Mouse (Mus musculus) lung, embryonic 14.5 days (tissue): ENCODE data around the gene Rpl10-ps3. TPM values are rescaled to one million over a fixed set of nuclear protein-coding genes. Genes with fewer than 3 reads are reported as not detected.

ENCODE experiments used
- ATAC-seq: fragments of 200-750 bp; cut with Nextera tagmentation; 2 replicates; pipeline ENCODE4 v1.8.0; 2017; ENCODE audit warnings: mild to moderate bottlenecking, moderate TSS enrichment, moderate library complexity; ENCODE audit not compliant: insufficient read depth
- DNase-seq: peaks from one replicate; pipeline ENCODE4 v3.0.0-alpha.2; 2015
- H3K27ac ChIP-seq: fragments of 300-500 bp; sonication (generic); 2 replicates; pipeline ENCODE4 v1.5.1; 2014; ENCODE audit warnings: low read depth, mild to moderate bottlenecking, moderate library complexity
- H3K27me3 ChIP-seq: fragments of 300-500 bp; sonication (generic); 2 replicates; pipeline ENCODE4 v1.6.1; 2014; ENCODE audit warnings: low read length, control low read depth; ENCODE audit not compliant: insufficient read depth
- H3K36me3 ChIP-seq: fragments of 300-500 bp; sonication (generic); 2 replicates; pipeline ENCODE4 v1.6.1; 2014; ENCODE audit warnings: control low read depth; ENCODE audit not compliant: insufficient read depth
- H3K4me1 ChIP-seq: fragments of 300-500 bp; sonication (generic); 2 replicates; pipeline ENCODE4 v1.6.1; 2014; ENCODE audit warnings: antibody characterized with exemption, control low read depth; ENCODE audit not compliant: insufficient read depth
- H3K4me2 ChIP-seq: fragments of 300-500 bp; sonication (generic); 2 replicates; pipeline ENCODE4 v1.6.1; 2014; ENCODE audit warnings: mild to moderate bottlenecking
- H3K4me3 ChIP-seq: fragments of 300-500 bp; sonication (generic); 2 replicates; pipeline ENCODE4 v1.5.1; 2014; ENCODE audit warnings: low read depth, low read length
- H3K9ac ChIP-seq: fragments of 300-500 bp; sonication (generic); 2 replicates; pipeline ENCODE4 v1.6.1; 2014
- H3K9me3 ChIP-seq: fragments of 300-500 bp; sonication (generic); 2 replicates; pipeline ENCODE4 v1.6.1; 2016; ENCODE audit warnings: low read depth, low read length, control low read depth
- CTCF ChIP-seq: IDR thresholded peaks from 2 replicates; pipeline ENCODE4 v1.5.1; 2016; ENCODE audit warnings: antibody characterized with exemption, low read depth
- WGBS: fragments of 180-500 bp; shearing (Covaris S2); extraction: QIAGEN DNeasy Blood & Tissue Kit; methylation state at CpG from one replicate; pipeline ENCODE4 v1.1.7; 2014; 5-methylcytosine and 5-hydroxymethylcytosine counted together
- polyA plus RNA-seq: library from polyadenylated mRNA; unstranded; fragments of >200 nt; fragmentation: Nextera tagmentation; extraction: Ambion mirVana; gene quantifications from 2 replicates; pipeline ENCODE4 v1.2.1, GENCODE M21; 2014

The Rpl10-ps3 gene
- polyA plus RNA-seq, 1 experiment from 2014 or later: 357 TPM

- no peak for ATAC-seq
- no peak overlapping the region for H3K4me3 ChIP-seq
- no peak overlapping the region for H3K9ac ChIP-seq
- no peak overlapping the region for H3K27ac ChIP-seq
- TF ChIP-seq CTCF: no peak
- no peaks in the 10 kb centered on the region for H3K4me1 ChIP-seq
- H3K9me3 ChIP-seq: no peaks in the 10 kb centered on the region
- no peak for DNase-seq
- H3K27me3 ChIP-seq: no peaks in the 10 kb centered on the region
- H3K4me2 ChIP-seq: no peak overlapping the region
- WGBS: 49% methylated on average over 3 of the region's 3 CpGs
- no peaks in the 10 kb centered on the region for H3K36me3 ChIP-seq
Measured at GRCm38 (mm10) chr9:50362556-50362955, 17.8 kb upstream of the Rpl10-ps3 start.

- H3K4me2 ChIP-seq: no peak overlapping the region
- no peaks in the 10 kb centered on the region for H3K4me1 ChIP-seq
- H3K9me3 ChIP-seq: no peaks in the 10 kb centered on the region
- WGBS: 65% methylated on average over 3 of the region's 3 CpGs
- H3K27me3 ChIP-seq: no peaks in the 10 kb centered on the region
- H3K9ac ChIP-seq: no peak overlapping the region
- TF ChIP-seq CTCF: no peak
- DNase-seq (no peak), ATAC-seq (no peak)
- H3K36me3 ChIP-seq: no peaks in the 10 kb centered on the region
- no peak overlapping the region for H3K4me3 ChIP-seq
- H3K27ac ChIP-seq: no peak overlapping the region
Measured at GRCm38 (mm10) chr9:50360370-50360769, 15.6 kb upstream of the Rpl10-ps3 start.

- ATAC-seq: no peak
- WGBS: 61% methylated on average over 3 of the region's 3 CpGs
- no peak for TF ChIP-seq CTCF
- Histone ChIP-seq H3K4me3 (no peak overlapping the region), H3K27ac (no peak overlapping the region), H3K27me3 (no peaks in the 10 kb centered on the region), H3K9ac (no peak overlapping the region), H3K36me3 (no peaks in the 10 kb centered on the region), H3K4me1 (no peaks in the 10 kb centered on the region), H3K4me2 (no peak overlapping the region), H3K9me3 (no peaks in the 10 kb centered on the region)
- DNase-seq: no peak
Measured at GRCm38 (mm10) chr9:50357331-50357730, 12.6 kb upstream of the Rpl10-ps3 start.

GRCm38 (mm10) chr9:50351746-50352145, 7.0 kb upstream of the Rpl10-ps3 start:
- Histone ChIP-seq H3K9ac (no peak overlapping the region), H3K4me2 (no peak overlapping the region), H3K27me3 (no peaks in the 10 kb centered on the region), H3K9me3 (no peaks in the 10 kb centered on the region), H3K27ac (no peak overlapping the region), H3K4me3 (no peak overlapping the region), H3K4me1 (no peaks in the 10 kb centered on the region), H3K36me3 (no peaks in the 10 kb centered on the region)
- DNase-seq (no peak), ATAC-seq (no peak)
- no peak for TF ChIP-seq CTCF
- 37% methylated on average over 4 of the region's 4 CpGs for WGBS

GRCm38 (mm10) chr9:50350571-50350970, 5.8 kb upstream of the Rpl10-ps3 start:
- no peak overlapping the region for H3K9ac ChIP-seq
- no peaks in the 10 kb centered on the region for H3K27me3 ChIP-seq
- 63% methylated on average over 1 of the region's 1 CpGs for WGBS
- TF ChIP-seq CTCF: no peak
- H3K27ac ChIP-seq: no peak overlapping the region
- H3K9me3 ChIP-seq: no peaks in the 10 kb centered on the region
- no peak overlapping the region for H3K4me3 ChIP-seq
- H3K4me1 ChIP-seq: no peaks in the 10 kb centered on the region
- DNase-seq (no peak), ATAC-seq (no peak)
- no peaks in the 10 kb centered on the region for H3K36me3 ChIP-seq
- H3K4me2 ChIP-seq: no peak overlapping the region

- no peak for TF ChIP-seq CTCF
- no peak for ATAC-seq
- Histone ChIP-seq H3K36me3 (no peaks in the 10 kb centered on the region), H3K4me3 (no peak overlapping the region), H3K4me1 (no peaks in the 10 kb centered on the region), H3K9me3 (no peaks in the 10 kb centered on the region), H3K27me3 (no peaks in the 10 kb centered on the region), H3K27ac (no peak overlapping the region), H3K9ac (no peak overlapping the region), H3K4me2 (no peak overlapping the region)
- WGBS: 76% methylated on average over 3 of the region's 3 CpGs
- no peak for DNase-seq
Measured at GRCm38 (mm10) chr9:50349156-50349555, 4.4 kb upstream of the Rpl10-ps3 start.

- TF ChIP-seq CTCF: no peak
- Histone ChIP-seq H3K36me3 (no peaks in the 10 kb centered on the region), H3K4me2 (no peak overlapping the region), H3K4me3 (no peak overlapping the region), H3K27me3 (no peaks in the 10 kb centered on the region), H3K9me3 (no peaks in the 10 kb centered on the region), H3K4me1 (no peaks in the 10 kb centered on the region), H3K27ac (no peak overlapping the region), H3K9ac (no peak overlapping the region)
- no peak for DNase-seq
- 78% methylated on average over 10 of the region's 10 CpGs for WGBS
- ATAC-seq: no peak
Measured at GRCm38 (mm10) chr9:50348256-50348655, 3.5 kb upstream of the Rpl10-ps3 start.
